Mouse (Mus musculus): Measurements from ENCODE around the gene Cadps2.

The Cadps2 gene

GRCm38 (mm10) chr6:23758249-23758648 lies 81.0 kb downstream of the Cadps2 start:
- no peak for DNase-seq

- DNase-seq = no peak
Observed at GRCm38 (mm10) chr6:23748823-23749222, 90.4 kb downstream of the Cadps2 start.

- no peak for DNase-seq
Observed at GRCm38 (mm10) chr6:23740010-23740409, 99.2 kb downstream of the Cadps2 start.

- no peak for DNase-seq
Observed at GRCm38 (mm10) chr6:23732750-23733149, 106.5 kb downstream of the Cadps2 start.

- no peak for DNase-seq
Observed at GRCm38 (mm10) chr6:23728620-23729019, 110.6 kb downstream of the Cadps2 start.

- no peak for DNase-seq
Observed at GRCm38 (mm10) chr6:23723697-23724096, 115.5 kb downstream of the Cadps2 start.

- DNase-seq = no peak
Observed at GRCm38 (mm10) chr6:23720401-23720800, 118.8 kb downstream of the Cadps2 start.

- DNase-seq = no peak
Observed at GRCm38 (mm10) chr6:23707506-23707905, 131.7 kb downstream of the Cadps2 start.

- DNase-seq = no peak
Observed at GRCm38 (mm10) chr6:23700879-23701278, 138.3 kb downstream of the Cadps2 start.

- DNase-seq = no peak
Observed at GRCm38 (mm10) chr6:23678172-23678571, 161.0 kb downstream of the Cadps2 start.

GRCm38 (mm10) chr6:23655036-23655435 lies 184.2 kb downstream of the Cadps2 start, which contains the start of gene Rnf148:
Gene Rnf148, minus strand, starts transcription at chr6:23655136.
- no peak for DNase-seq

GRCm38 (mm10) chr6:23650205-23650604 lies 189.0 kb downstream of the Cadps2 start, which contains the start of gene Rnf133:
Gene Rnf133, minus strand, starts transcription at chr6:23650305.
- DNase-seq = no peak

GRCm38 (mm10) chr6:23648732-23649131 lies 190.5 kb downstream of the Cadps2 start:
- DNase-seq = no peak

GRCm38 (mm10) chr6:23647627-23648247 lies 191.5 kb downstream of the Cadps2 start:
- DNase-seq = no peak

- no peak for DNase-seq
Observed at GRCm38 (mm10) chr6:23637081-23637480, 202.1 kb downstream of the Cadps2 start.

- no peak for DNase-seq
Observed at GRCm38 (mm10) chr6:23635208-23635607, 204.0 kb downstream of the Cadps2 start.

- DNase-seq = no peak
Observed at GRCm38 (mm10) chr6:23634016-23634415, 205.2 kb downstream of the Cadps2 start.

- DNase-seq = no peak
Observed at GRCm38 (mm10) chr6:23630465-23630864, 208.8 kb downstream of the Cadps2 start.

GRCm38 (mm10) chr6:23575102-23575501 lies 264.1 kb downstream of the Cadps2 start:
- no peak for DNase-seq

GRCm38 (mm10) chr6:23573750-23574149 lies 265.5 kb downstream of the Cadps2 start:
- no peak for DNase-seq

GRCm38 (mm10) chr6:23572401-23572800 lies 266.8 kb downstream of the Cadps2 start:
- DNase-seq = no peak

GRCm38 (mm10) chr6:23569686-23570085 lies 269.5 kb downstream of the Cadps2 start:
- DNase-seq = no peak

GRCm38 (mm10) chr6:23568688-23569087 lies 270.5 kb downstream of the Cadps2 start:
- DNase-seq = no peak

- no peak for DNase-seq
Observed at GRCm38 (mm10) chr6:23567651-23568050, 271.6 kb downstream of the Cadps2 start.

GRCm38 (mm10) chr6:23549874-23550273 lies 289.3 kb downstream of the Cadps2 start:
- DNase-seq = no peak
